Comparison of ENCODE assay signal across 9 mouse cellular contexts in the genomic region with DNA sequence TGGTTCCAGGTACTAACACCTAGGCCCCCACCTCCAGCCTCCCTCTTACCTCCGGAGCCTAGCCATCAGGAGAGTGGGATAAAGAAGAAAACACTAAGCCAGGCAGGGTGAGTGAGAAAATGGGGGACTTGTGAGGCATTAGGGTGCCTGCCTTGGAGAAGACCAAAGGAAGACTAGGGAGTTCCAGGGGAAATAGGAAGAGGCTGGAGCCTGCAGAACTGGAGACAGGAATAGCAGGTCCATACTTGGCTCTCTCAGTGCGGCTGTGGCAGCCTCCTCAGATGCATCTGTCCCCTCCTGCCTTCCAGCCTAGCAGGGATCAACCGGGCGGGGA. TPM values are rescaled to one million over a fixed set of nuclear protein-coding genes. Genes with fewer than 3 reads are reported as not detected.
DNase-seq lines count a peak whose midpoint lies in the region; ATAC-seq lines count a peak whose summit lies in the region.
"Had no signal": no experiment of that assay in that cellular context is flagged by ENCODE, and none has a peak within 500 bp of the region (broad histone marks: within the 10 kb centered on the region; RNA-seq: fewer than 3 reads in every experiment).

No protein-coding gene starts in this region.

- H3K4me3 ChIP-seq in kidney, embryonic 15.5 days (replicated peaks) = peak overlapping the region; percentile 46
- H3K4me3 ChIP-seq in embryonic facial prominence, embryonic 12.5 days = peak overlapping the region; percentile 37
- H3K4me3 ChIP-seq in forebrain, embryonic 15.5 days = peak overlapping the region; percentile 45
- peak overlapping the region; percentile 45 for H3K4me3 ChIP-seq in limb, embryonic 15.5 days

- no peak for DNase-seq in kidney, postnatal 4 days
- no peak for DNase-seq in ovary, postnatal 10 days (ENCODE audit: low spot score)
- DNase-seq in cerebellum, postnatal 36 days = no peak
- no peak for DNase-seq in testis, postnatal 10 days (ENCODE audit: low spot score)
- DNase-seq: lung, postnatal 36 days had no signal

- peaks cover 81% of the 10 kb centered on the region for H3K27me3 ChIP-seq in kidney, embryonic 15.5 days
- peaks cover 79% of the 10 kb centered on the region for H3K27me3 ChIP-seq in embryonic facial prominence, embryonic 12.5 days
- peaks cover 77% of the 10 kb centered on the region for H3K27me3 ChIP-seq in forebrain, embryonic 15.5 days
- peaks cover 79% of the 10 kb centered on the region for H3K27me3 ChIP-seq in limb, embryonic 15.5 days

- H3K4me2 ChIP-seq in kidney, embryonic 15.5 days = peak overlapping the region; percentile 84
- H3K4me2 ChIP-seq in embryonic facial prominence, embryonic 12.5 days (replicated peaks) = peak overlapping the region; percentile 60; the same call in 1 of the 2 replicates
- H3K4me2 ChIP-seq in forebrain, embryonic 15.5 days (replicated peaks) = peak overlapping the region; percentile 68
- 0 out of 2 replicates have a peak overlapping the region, but pooled peaks have one; percentile 90 for H3K4me2 ChIP-seq in limb, embryonic 15.5 days

- no peak overlapping the region for H3K27ac ChIP-seq in kidney, embryonic 15.5 days
- H3K27ac ChIP-seq in embryonic facial prominence, embryonic 12.5 days = no peak overlapping the region
- no peak overlapping the region for H3K27ac ChIP-seq in forebrain, embryonic 15.5 days (replicated peaks)
- no peak overlapping the region for H3K27ac ChIP-seq in limb, embryonic 15.5 days

- WGBS in kidney, embryonic 15.5 days = 37% methylated on average over 4 of the region's 4 CpGs
- 12% methylated on average over 4 of the region's 4 CpGs for WGBS in embryonic facial prominence, embryonic 12.5 days
- WGBS in forebrain, embryonic 15.5 days = 25% methylated on average over 4 of the region's 4 CpGs
- WGBS in limb, embryonic 15.5 days = 27% methylated on average over 4 of the region's 4 CpGs

- H3K9me3 ChIP-seq in kidney, embryonic 15.5 days (replicated peaks) = no peaks in the 10 kb centered on the region
- no peaks in the 10 kb centered on the region for H3K9me3 ChIP-seq in embryonic facial prominence, embryonic 12.5 days
- no peaks in the 10 kb centered on the region for H3K9me3 ChIP-seq in forebrain, embryonic 15.5 days
- H3K9me3 ChIP-seq in limb, embryonic 15.5 days = no peaks in the 10 kb centered on the region

- no peak; the same call in 1 of the 2 replicates for ATAC-seq in kidney, embryonic 15.5 days (replicated peaks; ENCODE audit: low FRiP score)
- no peak for ATAC-seq in embryonic facial prominence, embryonic 12.5 days (ENCODE audit: insufficient number of reproducible peaks, insufficient read depth, low FRiP score, low TSS enrichment)
- no peak for ATAC-seq in forebrain, embryonic 15.5 days (replicated peaks)
- ATAC-seq in limb, embryonic 15.5 days (ENCODE audit: insufficient number of reproducible peaks, low FRiP score, low TSS enrichment, low read depth) = no peak

- H3K9ac ChIP-seq in kidney, embryonic 15.5 days = no peak overlapping the region
- no peak overlapping the region; the same call in 1 of the 2 replicates for H3K9ac ChIP-seq in embryonic facial prominence, embryonic 12.5 days
- H3K9ac ChIP-seq in forebrain, embryonic 15.5 days (replicated peaks) = no peak overlapping the region
- no peak overlapping the region for H3K9ac ChIP-seq in limb, embryonic 15.5 days

- no peaks in the 10 kb centered on the region for H3K36me3 ChIP-seq in kidney, embryonic 15.5 days
- no peaks in the 10 kb centered on the region for H3K36me3 ChIP-seq in embryonic facial prominence, embryonic 12.5 days
- H3K36me3 ChIP-seq in forebrain, embryonic 15.5 days = no peaks in the 10 kb centered on the region
- no peaks in the 10 kb centered on the region for H3K36me3 ChIP-seq in limb, embryonic 15.5 days

- H3K4me1 ChIP-seq in kidney, embryonic 15.5 days = peaks cover 21% of the 10 kb centered on the region
- H3K4me1 ChIP-seq in embryonic facial prominence, embryonic 12.5 days = peaks cover 8% of the 10 kb centered on the region
- H3K4me1 ChIP-seq in forebrain, embryonic 15.5 days = peaks cover 16% of the 10 kb centered on the region
- peaks cover 17% of the 10 kb centered on the region for H3K4me1 ChIP-seq in limb, embryonic 15.5 days

RNA-seq across cellular contexts. Expression of a gene that starts 1.2 kb away (rescaled TPM):
- polyA plus RNA-seq in kidney, embryonic 15.5 days (2015; fragmentation: Nextera tagmentation; extraction: Ambion mirVana) = 0.14 and 0.45 TPM in 2 replicates
- 0.62 and 0.65 TPM in 2 replicates for polyA plus RNA-seq in embryonic facial prominence, embryonic 12.5 days (2016; fragmentation: Nextera tagmentation; extraction: Ambion mirVana)
- polyA plus RNA-seq in forebrain, embryonic 15.5 days (2015; fragmentation: Nextera tagmentation; extraction: Ambion mirVana) = 1.4 and 1.8 TPM in 2 replicates
- 1.5 and 1.7 TPM in 2 replicates for polyA plus RNA-seq in limb, embryonic 15.5 days (2015; fragmentation: Nextera tagmentation; extraction: Ambion mirVana)

RNA-seq across cellular contexts. Expression of a gene that starts 7.9 kb away (rescaled TPM):
- 2.0 and 3.1 TPM in 2 replicates for polyA plus RNA-seq in kidney, embryonic 15.5 days (2015; fragmentation: Nextera tagmentation; extraction: Ambion mirVana)
- polyA plus RNA-seq in embryonic facial prominence, embryonic 12.5 days (2016; fragmentation: Nextera tagmentation; extraction: Ambion mirVana) = 1.2 and 1.7 TPM in 2 replicates
- 0.85 and 0.96 TPM in 2 replicates for polyA plus RNA-seq in forebrain, embryonic 15.5 days (2015; fragmentation: Nextera tagmentation; extraction: Ambion mirVana)
- 6.7 and 7.9 TPM in 2 replicates for polyA plus RNA-seq in limb, embryonic 15.5 days (2015; fragmentation: Nextera tagmentation; extraction: Ambion mirVana)

RNA-seq across cellular contexts. Expression of a gene that starts 8.6 kb away (rescaled TPM):
- 68.4 and 75.5 TPM in 2 replicates for polyA plus RNA-seq in kidney, embryonic 15.5 days (2015; fragmentation: Nextera tagmentation; extraction: Ambion mirVana)
- polyA plus RNA-seq in embryonic facial prominence, embryonic 12.5 days (2016; fragmentation: Nextera tagmentation; extraction: Ambion mirVana) = 75.0 and 77.6 TPM in 2 replicates
- 83.7 and 83.8 TPM in 2 replicates for polyA plus RNA-seq in forebrain, embryonic 15.5 days (2015; fragmentation: Nextera tagmentation; extraction: Ambion mirVana)
- polyA plus RNA-seq in limb, embryonic 15.5 days (2015; fragmentation: Nextera tagmentation; extraction: Ambion mirVana) = 92.3 and 94.7 TPM in 2 replicates

RNA-seq across cellular contexts. Expression of a gene that starts 9.2 kb away (rescaled TPM):
- polyA plus RNA-seq in kidney, embryonic 15.5 days (2015; fragmentation: Nextera tagmentation; extraction: Ambion mirVana) = 30.4 and 32.9 TPM in 2 replicates
- polyA plus RNA-seq in embryonic facial prominence, embryonic 12.5 days (2016; fragmentation: Nextera tagmentation; extraction: Ambion mirVana) = 28.4 and 32.7 TPM in 2 replicates
- polyA plus RNA-seq in forebrain, embryonic 15.5 days (2015; fragmentation: Nextera tagmentation; extraction: Ambion mirVana) = 48.0 and 48.2 TPM in 2 replicates
- 35.2 and 38.9 TPM in 2 replicates for polyA plus RNA-seq in limb, embryonic 15.5 days (2015; fragmentation: Nextera tagmentation; extraction: Ambion mirVana)

RNA-seq across cellular contexts. Expression of a gene that starts 11.5 kb away (rescaled TPM):
- polyA plus RNA-seq in kidney, embryonic 15.5 days (2015; fragmentation: Nextera tagmentation; extraction: Ambion mirVana) = 14.8 and 15.3 TPM in 2 replicates
- polyA plus RNA-seq in embryonic facial prominence, embryonic 12.5 days (2016; fragmentation: Nextera tagmentation; extraction: Ambion mirVana) = 9.5 and 10.9 TPM in 2 replicates
- 20.3 and 21.2 TPM in 2 replicates for polyA plus RNA-seq in forebrain, embryonic 15.5 days (2015; fragmentation: Nextera tagmentation; extraction: Ambion mirVana)
- 11.1 and 11.4 TPM in 2 replicates for polyA plus RNA-seq in limb, embryonic 15.5 days (2015; fragmentation: Nextera tagmentation; extraction: Ambion mirVana)
